Mouse (Mus musculus) cerebellum, adult 2 months (tissue): ENCODE results near the gene Gcnt3.

Source experiments
- CTCF ChIP-seq: fragments of 200-500 bp; IDR thresholded peaks from 2 replicates; pipeline ENCODE4 v1.5.1; 2011; ENCODE audit warnings: low read depth, mild to moderate bottlenecking, control low read depth, low read length, moderate library complexity, borderline replicate concordance; ENCODE audit not compliant: insufficient read depth
- POLR2A ChIP-seq: fragments of 200-500 bp; IDR thresholded peaks from 2 replicates; pipeline ENCODE4 v1.6.1; 2011; ENCODE audit warnings: low read length, control low read depth, borderline replicate concordance; ENCODE audit not compliant: insufficient read depth

- TF ChIP-seq POLR2A (no peak), CTCF (no peak)
Measured at GRCm38 (mm10) chr9:69990346-69990745, 47.5 kb downstream of the Gcnt3 start.
